Mouse (Mus musculus) intestine, postnatal 0 days (tissue): ENCODE measurements around the gene Cemip. TPM values are rescaled to one million over a fixed set of nuclear protein-coding genes. Genes with fewer than 3 reads are reported as not detected.
A peak's percentile ranks its signal among the peaks of the same experiment; 100 is the strongest.

Source experiments
- ATAC-seq: fragments of 200-750 bp; cut with Nextera tagmentation; 2 replicates; pipeline ENCODE4 v1.8.0; 2017; ENCODE audit warnings: mild to moderate bottlenecking, moderate TSS enrichment, moderate library complexity
- H3K27ac ChIP-seq: fragments of 300-500 bp; sonication (generic); 2 replicates; pipeline ENCODE4 v1.5.1; 2014; ENCODE audit warnings: mild to moderate bottlenecking, low read depth, low read length, moderate library complexity
- H3K27me3 ChIP-seq: fragments of 300-500 bp; sonication (generic); replicated peaks from 2 replicates; pipeline ENCODE4 v1.6.1; 2014; ENCODE audit warnings: low read length, mixed read lengths; ENCODE audit not compliant: control insufficient read depth, insufficient read depth
- H3K36me3 ChIP-seq: fragments of 300-500 bp; sonication (generic); 2 replicates; pipeline ENCODE4 v1.6.1; 2014; ENCODE audit warnings: mild to moderate bottlenecking, moderate library complexity; ENCODE audit not compliant: control insufficient read depth, insufficient read depth
- H3K4me1 ChIP-seq: fragments of 300-500 bp; sonication (generic); replicated peaks from 2 replicates; pipeline ENCODE4 v1.6.1; 2014; ENCODE audit warnings: antibody characterized with exemption, low read length, mixed read lengths; ENCODE audit not compliant: control insufficient read depth, insufficient read depth
- H3K4me2 ChIP-seq: fragments of 300-500 bp; sonication (generic); replicated peaks from 2 replicates; pipeline ENCODE4 v1.6.1; 2014; ENCODE audit warnings: low read depth, mild to moderate bottlenecking, moderate library complexity
- H3K4me3 ChIP-seq: fragments of 300-500 bp; sonication (generic); 2 replicates; pipeline ENCODE4 v1.5.1; 2014; ENCODE audit warnings: low read depth, low read length
- H3K9ac ChIP-seq: fragments of 300-500 bp; sonication (generic); 2 replicates; pipeline ENCODE4 v1.6.1; 2014; ENCODE audit warnings: mild to moderate bottlenecking, low read depth, low read length
- H3K9me3 ChIP-seq: fragments of 300-500 bp; sonication (generic); 2 replicates; pipeline ENCODE4 v1.6.1; 2016; ENCODE audit warnings: mixed run types; ENCODE audit not compliant: control insufficient read depth
- CTCF ChIP-seq: sonication (generic); IDR thresholded peaks from 2 replicates; pipeline ENCODE4 v1.5.1; 2016; ENCODE audit warnings: low read depth, mild to moderate bottlenecking, control low read depth, antibody characterized with exemption, moderate library complexity
- WGBS: fragments of 180-500 bp; shearing (Covaris S2); extraction: QIAGEN DNeasy Blood & Tissue Kit; methylation state at CpG from one replicate; pipeline ENCODE4 v1.1.7; 2014; 5-methylcytosine and 5-hydroxymethylcytosine counted together
- polyA plus RNA-seq: library from polyadenylated mRNA; unstranded; fragments of >200 nt; fragmentation: Nextera tagmentation; extraction: Ambion mirVana; gene quantifications from 2 replicates; pipeline ENCODE4 v1.2.1, GENCODE M21; 2015

Gene Cemip
- polyA plus RNA-seq, 1 experiment from 2014 or later: 0.53 TPM

DNA sequence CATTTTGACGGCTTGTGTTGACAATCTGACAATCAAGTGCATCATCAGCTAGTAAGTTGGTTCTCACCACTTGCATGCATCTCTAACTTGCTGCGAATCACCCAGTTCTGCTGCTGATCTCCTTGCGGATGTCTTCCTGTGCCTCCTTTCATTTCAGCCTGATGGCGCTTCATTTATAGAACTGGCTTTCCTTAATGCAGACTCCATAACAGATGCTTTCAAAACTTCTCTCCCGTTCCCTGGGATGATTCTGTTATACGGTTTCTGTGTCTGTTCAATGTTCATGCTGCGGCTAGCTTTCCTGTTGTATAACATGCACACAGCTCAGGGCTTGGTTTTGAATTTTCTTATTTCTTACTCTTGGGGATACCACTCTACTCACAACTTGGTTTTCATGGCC, 26.5 kb downstream of the Cemip start:
- Histone ChIP-seq H3K4me2 (no peak overlapping the region), H3K9me3 (no peaks in the 10 kb centered on the region), H3K4me3 (no peak overlapping the region), H3K27ac (no peak overlapping the region), H3K27me3 (no peaks in the 10 kb centered on the region), H3K9ac (no peak overlapping the region), H3K36me3 (no peaks in the 10 kb centered on the region), H3K4me1 (0 out of 2 replicates have a peak, but pooled peaks cover 4% of the 10 kb centered on the region)
- TF ChIP-seq CTCF: no peak
- 91% methylated on average over 7 of the region's 7 CpGs for WGBS
- no peak for ATAC-seq

DNA sequence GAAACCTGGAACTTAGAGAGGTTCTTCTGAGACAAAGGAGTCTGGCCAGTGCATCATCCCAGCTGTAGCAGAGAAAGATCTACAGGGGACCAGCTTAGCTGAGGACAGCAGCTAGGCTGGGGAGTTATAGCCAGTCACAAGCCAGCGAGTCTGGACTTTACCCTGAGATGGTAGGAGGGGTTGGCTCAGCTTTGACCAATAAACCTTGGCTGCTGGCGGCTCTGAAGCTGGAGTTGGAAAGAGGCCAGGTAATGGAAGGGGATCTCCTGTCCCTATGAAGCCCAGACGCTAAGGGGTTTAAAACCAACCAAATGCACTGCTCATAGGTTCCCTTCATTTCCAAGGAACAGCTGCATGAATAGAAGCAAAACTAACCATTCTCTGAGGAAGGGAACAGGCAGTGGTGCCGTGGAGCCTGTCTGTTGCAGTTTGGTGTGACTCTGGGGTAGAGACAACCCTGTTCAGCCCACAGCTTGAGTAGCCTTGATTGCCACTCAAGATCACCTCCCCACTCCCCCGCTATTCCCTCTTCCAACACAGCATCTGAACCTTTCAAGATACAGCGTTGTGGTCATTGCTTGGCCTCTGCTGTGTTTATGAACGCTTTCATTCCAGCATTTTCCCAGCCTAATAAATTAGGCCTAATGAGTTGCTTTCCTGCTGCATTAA, 30.2 kb downstream of the Cemip start:
- Histone ChIP-seq H3K4me2 (0 out of 2 replicates have a peak overlapping the region, but pooled peaks have one; percentile 21), H3K4me3 (no peak overlapping the region), H3K36me3 (no peaks in the 10 kb centered on the region), H3K9ac (no peak overlapping the region), H3K4me1 (0 out of 2 replicates have a peak, but pooled peaks cover 4% of the 10 kb centered on the region), H3K27ac (no peak overlapping the region), H3K9me3 (no peaks in the 10 kb centered on the region), H3K27me3 (no peaks in the 10 kb centered on the region)
- 0 out of 2 replicates have a peak, but pooled peaks have one; percentile 6 for TF ChIP-seq CTCF
- WGBS: 49% methylated on average over 7 of the region's 7 CpGs
- peak; percentile 95 for ATAC-seq

DNA sequence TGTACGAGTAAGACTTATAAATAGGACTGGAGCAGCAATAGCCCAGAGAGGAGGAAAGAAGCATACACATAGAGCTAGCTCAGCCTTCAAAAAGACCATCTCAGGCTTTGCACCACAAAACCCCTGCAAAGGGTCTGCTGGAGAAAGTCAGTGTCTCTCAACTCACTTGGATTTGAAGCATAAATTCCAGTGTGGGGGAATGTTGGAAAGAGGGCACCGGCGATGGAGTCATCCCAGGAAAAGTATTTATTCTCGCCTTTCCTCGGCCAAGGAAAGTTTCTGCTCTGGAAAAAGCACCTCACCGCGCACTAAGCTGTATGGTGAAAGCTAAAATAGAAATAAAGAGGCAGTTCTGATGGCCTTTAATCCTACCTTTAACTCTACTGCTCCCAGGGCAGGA, 32.4 kb downstream of the Cemip start:
- no peak for TF ChIP-seq CTCF
- no peak for ATAC-seq
- 86% methylated on average over 7 of the region's 7 CpGs for WGBS

DNA sequence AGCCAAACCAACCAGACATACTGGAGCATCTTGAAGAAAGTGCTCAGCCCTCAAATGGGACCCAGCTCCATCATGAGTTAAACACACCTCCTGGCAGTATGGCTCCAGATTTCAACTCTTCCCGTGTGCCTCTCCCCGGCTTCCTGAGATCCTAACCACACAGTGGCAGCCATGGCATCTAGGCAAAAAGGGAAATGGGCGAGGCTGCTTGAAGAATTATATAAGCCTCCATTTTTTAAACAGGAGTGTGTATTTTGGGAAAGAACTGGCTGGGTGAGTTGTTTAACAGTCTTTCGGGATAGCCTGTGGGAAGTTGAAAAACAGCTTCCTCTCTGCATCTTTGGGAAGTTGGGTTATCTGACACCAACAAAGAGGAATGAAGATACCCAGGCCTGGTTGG, 34.9 kb downstream of the Cemip start:
- Histone ChIP-seq H3K4me1 (0 out of 2 replicates have a peak, but pooled peaks cover 4% of the 10 kb centered on the region), H3K4me2 (no peak overlapping the region), H3K9me3 (no peaks in the 10 kb centered on the region), H3K27ac (no peak overlapping the region), H3K27me3 (no peaks in the 10 kb centered on the region), H3K4me3 (no peak overlapping the region), H3K36me3 (no peaks in the 10 kb centered on the region), H3K9ac (no peak overlapping the region)
- ATAC-seq: no peak
- 74% methylated on average over 4 of the region's 4 CpGs for WGBS
- no peak for TF ChIP-seq CTCF

More for the DNA sequence above, 32.4 kb downstream of the Cemip start:
- no peak overlapping the region for H3K9ac ChIP-seq
- no peaks in the 10 kb centered on the region for H3K36me3 ChIP-seq
- H3K4me3 ChIP-seq: no peak overlapping the region
- no peaks in the 10 kb centered on the region for H3K9me3 ChIP-seq
- no peak overlapping the region for H3K4me2 ChIP-seq
- 0 out of 2 replicates have a peak, but pooled peaks cover 4% of the 10 kb centered on the region for H3K4me1 ChIP-seq
- H3K27ac ChIP-seq: no peak overlapping the region
- no peaks in the 10 kb centered on the region for H3K27me3 ChIP-seq

DNA sequence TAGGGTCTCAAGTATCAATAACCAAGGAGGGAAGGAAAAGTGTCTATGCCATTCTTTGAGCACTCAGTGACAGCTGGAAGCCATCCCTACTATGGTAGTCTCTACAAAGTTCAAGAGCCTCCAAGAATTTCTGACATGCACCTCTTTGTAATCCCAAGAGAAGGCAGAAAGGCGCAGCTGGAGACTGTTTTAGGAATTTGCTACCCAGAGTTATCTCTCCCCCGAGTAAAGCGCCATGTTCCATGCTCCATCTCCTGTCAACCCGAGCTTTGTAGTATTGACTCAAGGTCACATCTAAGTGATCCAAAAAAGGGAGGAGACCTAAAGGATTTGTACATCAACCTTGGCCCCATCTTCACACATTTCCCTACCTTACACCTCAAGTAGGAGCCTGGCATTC, 40.8 kb downstream of the Cemip start:
- no peak overlapping the region for H3K4me2 ChIP-seq
- 79% methylated on average over 4 of the region's 4 CpGs for WGBS
- no peak for TF ChIP-seq CTCF

DNA sequence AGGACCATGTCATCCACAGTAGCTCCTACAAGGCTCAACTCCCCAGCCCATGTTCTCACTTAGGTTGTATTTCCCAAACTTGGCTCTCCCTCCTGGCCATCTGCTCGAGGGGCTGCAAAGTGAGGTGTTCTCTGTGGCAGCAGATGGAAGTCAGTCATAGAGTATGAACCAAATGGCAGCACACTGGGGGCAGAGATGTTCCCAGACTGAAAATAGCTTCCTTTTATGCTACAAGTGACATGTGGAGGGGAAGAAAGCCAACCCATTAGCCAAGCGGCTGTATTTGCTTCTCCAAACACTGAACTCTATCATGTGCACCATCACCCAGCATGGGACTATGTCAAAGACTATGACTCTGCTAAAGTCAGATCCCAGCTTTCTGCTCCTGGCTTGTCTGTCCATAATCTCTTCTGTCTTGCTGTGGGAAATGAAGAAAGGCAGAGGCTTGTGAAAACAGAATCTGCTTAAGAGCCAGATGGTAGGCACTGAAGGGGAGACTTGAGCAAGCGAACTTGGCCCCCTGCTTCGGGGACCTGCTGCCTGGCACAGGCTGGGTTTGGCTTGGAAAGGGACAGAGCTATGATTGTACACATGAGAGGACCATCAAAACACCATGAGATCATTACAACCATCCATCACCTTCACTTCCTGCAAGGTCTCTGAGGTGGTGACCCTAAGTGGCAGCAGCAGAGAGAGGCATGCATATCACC, 41.6 kb downstream of the Cemip start:
- Histone ChIP-seq H3K27me3 (no peaks in the 10 kb centered on the region), H3K36me3 (no peaks in the 10 kb centered on the region), H3K9me3 (no peaks in the 10 kb centered on the region), H3K9ac (no peak overlapping the region), H3K4me2 (no peak overlapping the region), H3K4me1 (no peaks in the 10 kb centered on the region; the same call in 1 of the 2 replicates), H3K27ac (no peak overlapping the region), H3K4me3 (no peak overlapping the region)
- TF ChIP-seq CTCF: no peak
- no peak for ATAC-seq
- WGBS: 82% methylated on average over 4 of the region's 4 CpGs

More for the DNA sequence above, 40.8 kb downstream of the Cemip start:
- Histone ChIP-seq H3K9ac (no peak overlapping the region), H3K4me3 (no peak overlapping the region), H3K27me3 (no peaks in the 10 kb centered on the region), H3K27ac (no peak overlapping the region), H3K9me3 (no peaks in the 10 kb centered on the region), H3K4me1 (no peaks in the 10 kb centered on the region), H3K36me3 (no peaks in the 10 kb centered on the region)
- no peak for ATAC-seq
